Mouse (Mus musculus): ENCODE measurements around the gene Drosha. TPM values are rescaled to one million over a fixed set of nuclear protein-coding genes. Genes with fewer than 3 reads are reported as not detected.

The Drosha gene
- total RNA-seq, 2 experiments from 2014 or later, result 29.8 to 31.0 TPM

DNA sequence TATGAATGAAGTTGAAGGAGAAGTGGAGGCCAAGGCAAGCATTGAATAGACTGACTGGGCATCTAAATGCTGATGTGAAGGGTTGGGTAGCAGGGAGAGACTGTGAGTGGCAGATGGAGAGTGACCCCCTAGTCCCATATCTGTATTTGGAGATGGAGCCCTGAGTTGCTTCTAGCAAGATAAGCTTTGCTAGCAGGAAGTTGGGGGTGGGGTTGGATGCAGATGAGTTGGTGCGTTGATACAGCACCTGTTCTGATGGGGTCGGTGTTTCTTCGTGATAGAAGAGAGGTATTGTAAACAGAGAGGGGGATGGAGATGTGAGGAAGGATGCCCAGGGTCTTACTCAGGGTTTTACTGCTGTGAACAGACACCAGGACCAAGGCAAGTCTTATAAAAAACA lies 5.3 kb downstream of the Drosha start:
- DNase-seq, result no peak

DNA sequence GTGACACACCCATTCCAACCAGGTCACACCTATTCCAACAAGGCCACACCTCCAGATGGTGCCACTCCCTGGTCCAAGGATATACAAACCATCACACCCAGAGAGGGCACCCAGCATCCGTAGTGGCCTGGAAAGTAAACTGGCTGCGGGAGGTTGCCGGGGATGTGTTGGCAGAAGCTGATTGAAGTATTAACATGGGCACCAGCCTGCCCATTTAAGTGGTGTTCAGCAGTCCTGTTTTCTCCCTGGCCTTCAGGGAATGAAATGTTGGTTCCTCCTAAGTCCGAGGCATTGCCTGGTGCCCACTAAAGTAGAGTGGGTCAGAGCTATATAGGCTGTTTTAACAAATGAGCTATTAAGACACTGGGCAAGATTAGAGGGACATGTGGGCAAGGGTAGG lies 8.0 kb downstream of the Drosha start:
- no peak for DNase-seq

DNA sequence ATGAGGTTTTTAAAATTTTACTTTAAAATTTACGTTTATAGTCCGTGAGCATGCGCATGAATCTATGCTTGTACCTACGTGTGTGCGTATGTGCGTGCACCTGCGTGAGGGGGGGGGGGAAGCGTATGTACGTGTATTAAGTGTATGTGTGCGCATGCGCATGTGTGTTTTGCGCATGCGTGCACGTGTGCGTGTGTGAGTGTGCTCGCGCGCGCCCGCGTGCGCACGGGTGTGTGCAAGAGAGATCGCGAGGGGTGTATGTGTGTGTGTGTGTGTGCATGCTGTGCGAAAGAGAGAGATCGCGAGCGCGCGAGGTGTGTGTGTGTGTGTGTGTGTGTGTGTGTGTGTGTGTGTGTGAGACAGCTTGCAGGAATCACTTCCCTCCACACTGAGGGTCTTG lies 8.8 kb downstream of the Drosha start:
- DNase-seq, result no peak

DNA sequence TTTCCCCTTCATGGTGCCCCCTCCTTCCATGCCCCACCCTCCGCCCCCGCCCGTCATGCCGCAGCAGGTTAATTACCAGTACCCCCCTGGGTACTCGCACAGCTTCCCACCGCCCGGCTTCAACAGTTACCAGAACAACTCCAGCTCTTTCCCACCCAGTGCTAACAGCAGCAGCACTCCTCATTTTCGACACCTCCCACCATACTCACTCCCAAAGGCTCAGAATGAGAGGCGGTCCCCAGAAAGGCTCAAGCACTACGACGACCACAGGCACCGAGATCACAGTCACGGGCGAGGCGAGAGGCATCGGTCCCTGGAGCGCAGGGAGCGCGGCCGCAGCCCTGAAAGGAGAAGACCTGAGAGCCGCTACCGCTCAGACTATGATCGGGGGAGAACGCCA lies 9.6 kb downstream of the Drosha start:
- DNase-seq, result no peak

DNA sequence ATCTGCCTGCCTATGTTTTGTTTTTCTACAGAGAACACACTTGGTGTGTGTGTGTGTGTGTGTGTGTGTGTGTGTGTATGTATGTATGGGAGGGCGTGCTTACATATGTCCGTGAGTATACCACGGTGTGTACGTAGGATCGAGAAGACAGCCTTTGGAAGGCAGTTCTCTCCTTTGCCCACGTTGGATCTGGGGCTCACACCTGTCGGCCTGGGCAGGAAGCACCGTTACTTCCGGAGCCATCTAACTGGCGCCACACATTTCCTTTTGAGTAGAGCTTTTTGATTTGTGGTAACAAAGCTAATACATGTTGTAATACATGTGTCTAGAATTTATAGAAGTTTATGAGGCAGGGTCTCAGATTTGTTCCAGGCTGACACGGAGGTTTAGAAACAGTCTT lies 16.1 kb downstream of the Drosha start:
- no peak for DNase-seq

DNA sequence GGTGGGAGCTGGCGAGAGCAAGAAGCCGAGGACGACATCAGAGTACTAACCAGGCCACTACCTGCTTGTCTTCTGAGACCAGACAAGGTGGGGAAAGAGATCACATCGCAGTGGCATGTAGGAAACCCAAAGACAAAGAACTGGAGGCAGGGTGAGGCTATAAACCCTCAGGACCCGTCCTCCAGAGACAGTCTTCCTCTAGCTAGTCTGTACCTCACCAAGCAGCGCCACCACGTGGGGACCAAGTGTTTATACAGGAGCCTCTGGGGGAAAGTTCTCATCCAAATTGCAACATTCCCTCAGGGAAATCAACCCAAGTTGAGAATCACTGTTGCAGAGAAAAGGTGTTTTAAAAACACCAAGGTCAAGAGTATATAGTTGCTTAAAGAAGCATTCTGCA lies 18.2 kb downstream of the Drosha start:
- DNase-seq, result no peak

DNA sequence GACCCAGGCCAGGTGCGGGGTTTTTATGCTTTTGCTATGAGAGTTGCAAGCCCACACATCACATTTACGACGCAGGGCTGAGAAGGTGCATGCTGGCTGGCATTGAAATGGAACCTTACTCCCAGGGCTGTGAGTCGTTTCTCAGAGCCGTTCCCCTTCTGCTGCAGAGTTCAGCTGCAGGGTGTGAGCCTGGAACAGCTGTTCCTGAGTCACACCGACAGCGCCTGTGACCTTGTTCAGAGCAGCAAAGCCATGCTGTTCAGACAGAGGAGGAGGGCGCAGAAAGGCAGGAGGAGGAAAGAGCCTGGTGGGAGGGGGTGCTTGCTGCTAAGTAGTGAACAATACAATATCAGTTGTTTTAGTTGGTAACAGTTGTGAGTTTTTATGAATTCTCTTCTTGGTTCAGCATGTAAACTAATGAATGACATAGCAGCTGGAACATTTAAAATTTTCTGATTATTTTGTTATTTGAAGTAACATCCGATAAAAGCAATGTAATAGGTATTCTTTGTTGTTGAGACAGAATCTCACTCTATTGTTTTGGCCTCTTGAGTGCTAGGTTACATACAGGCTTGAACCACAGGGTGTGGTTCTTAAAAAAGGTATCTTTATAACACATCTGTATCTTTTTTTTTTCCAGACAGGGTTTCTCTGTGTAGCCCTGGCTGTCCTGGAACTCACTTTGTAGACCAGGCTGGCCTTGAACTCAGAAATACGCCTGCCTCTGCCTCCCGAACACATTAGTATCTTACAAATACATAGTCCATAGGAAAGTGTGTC lies 23.8 kb downstream of the Drosha start:
- DNase-seq, result no peak

DNA sequence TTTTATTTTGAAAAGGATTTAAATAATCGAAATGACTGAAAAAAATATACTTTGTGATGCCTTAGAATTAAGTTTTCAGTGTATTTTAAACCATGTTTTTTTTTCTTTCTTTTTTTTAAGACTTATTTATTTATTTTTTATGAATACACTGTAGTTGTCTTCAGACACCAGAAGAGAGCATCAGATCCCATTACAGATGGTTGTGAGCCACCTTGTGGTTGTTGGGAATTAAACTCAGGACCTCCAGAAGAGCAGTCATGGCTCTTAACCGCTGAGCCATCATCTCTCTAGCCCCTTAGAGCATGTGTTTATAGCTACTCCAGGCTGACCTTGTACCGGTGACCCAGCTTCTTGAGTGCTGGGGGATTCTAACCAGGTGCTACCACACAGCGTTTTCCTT lies 24.8 kb downstream of the Drosha start:
- no peak for DNase-seq

DNA sequence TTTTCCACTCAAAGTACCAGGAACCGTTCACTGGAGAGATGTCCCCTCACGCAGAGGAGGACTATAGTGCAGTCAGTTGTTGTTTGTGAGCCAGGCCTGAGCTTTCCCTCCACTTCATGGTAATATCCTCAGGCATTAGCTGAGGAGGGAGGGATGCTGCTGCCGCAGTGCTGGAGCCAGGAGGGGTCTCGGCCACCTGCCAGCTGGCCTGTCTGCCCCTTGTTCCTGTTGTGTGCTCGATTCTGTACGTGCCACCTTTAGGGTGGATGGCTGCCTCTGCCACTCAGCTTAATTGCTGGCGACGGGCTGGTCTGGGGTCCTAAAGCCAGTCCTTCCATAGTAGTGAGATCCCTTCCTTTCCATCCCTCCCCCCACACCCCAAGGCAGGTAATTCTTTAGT lies 28.9 kb downstream of the Drosha start:
- no peak for DNase-seq

DNA sequence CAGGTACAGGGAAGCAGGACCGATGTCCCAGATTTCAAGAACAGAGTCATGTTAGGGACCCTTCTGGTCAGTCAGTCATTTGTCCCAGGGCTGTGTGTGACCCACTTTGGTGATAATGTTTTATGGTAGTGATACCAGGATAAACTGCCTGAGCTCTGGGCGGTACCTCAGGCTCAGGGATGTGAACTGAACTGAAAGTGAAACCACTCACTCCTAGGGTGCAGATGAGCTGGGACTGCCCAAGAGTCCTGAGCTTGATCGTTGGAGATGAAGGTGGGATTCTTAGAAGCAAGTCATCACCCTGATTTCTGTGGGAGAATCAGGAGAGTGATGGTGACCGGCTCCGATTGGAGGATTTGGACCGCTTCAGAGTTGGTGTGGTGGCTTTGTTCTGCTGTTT lies 32.2 kb downstream of the Drosha start:
- no peak for DNase-seq

DNA sequence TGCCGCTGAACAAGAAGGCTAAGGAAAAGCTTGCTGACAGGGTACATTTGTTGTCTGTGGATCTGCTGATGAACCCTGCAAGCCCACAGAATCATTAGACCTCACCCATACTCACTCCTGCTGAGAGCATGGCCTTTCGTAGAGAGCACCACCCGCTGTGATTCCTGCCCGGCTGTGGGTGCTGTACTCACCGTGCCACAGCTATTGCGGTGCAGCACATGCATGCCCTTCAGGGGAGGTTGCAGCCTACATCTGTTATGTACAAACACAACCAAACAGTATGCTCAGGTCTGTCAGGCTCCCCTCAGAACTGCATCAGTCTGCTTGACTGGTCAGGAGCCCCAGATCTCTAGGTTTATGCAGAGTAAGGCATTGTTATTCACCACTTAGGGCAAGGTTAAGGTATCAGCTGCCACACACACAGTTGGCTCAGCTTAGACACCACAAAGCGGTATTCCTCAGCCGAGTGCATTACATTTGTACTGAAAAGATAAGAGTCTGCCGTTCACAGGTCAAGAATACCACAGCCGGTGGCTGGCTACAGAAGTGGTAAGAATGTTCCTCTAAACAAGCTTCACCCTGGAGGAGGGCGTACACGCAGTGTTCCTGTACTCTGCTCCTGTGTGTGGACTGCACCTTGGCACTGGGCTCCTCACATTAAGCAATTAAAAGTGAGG lies 33.4 kb downstream of the Drosha start:
- no peak for DNase-seq

DNA sequence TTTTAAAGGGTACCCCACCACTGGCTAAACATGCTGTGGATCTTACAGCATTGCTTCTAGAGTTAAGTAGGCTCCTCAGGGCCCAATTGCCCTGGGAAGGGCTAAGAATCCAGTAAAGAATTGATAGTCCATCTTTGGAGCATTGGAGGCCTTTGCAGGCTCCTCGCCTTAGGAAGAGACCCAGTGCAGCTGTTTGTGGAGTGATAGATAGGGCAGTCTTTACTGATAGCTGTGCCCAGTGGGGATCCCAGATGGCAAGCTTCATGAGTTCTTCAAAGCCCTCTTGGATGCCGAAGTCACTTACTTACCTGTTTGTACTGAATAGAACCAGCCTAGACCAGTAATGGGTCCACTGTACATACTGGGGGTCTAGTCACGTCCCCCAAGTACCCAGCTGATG lies 34.0 kb downstream of the Drosha start:
- no peak for DNase-seq

DNA sequence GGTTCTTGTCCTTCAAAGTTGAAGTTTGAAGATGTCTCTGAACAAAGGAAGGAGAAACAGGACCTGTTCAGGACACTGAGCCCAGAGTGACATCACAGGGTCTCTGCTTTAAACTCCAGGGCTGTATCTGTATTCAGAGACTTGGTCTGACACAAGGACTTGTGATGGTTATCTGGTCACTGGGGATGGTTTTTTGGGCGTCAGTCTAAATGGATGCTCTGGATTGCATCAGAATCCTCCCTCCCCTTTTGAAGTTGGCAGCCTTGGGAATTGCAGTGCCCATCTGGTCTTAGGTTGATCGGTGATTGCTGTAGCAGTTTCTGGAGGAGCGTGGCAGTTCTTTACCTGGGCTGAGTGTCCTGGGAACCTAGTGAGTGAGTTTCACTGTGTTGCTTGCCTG lies 37.4 kb downstream of the Drosha start:
- no peak for DNase-seq

DNA sequence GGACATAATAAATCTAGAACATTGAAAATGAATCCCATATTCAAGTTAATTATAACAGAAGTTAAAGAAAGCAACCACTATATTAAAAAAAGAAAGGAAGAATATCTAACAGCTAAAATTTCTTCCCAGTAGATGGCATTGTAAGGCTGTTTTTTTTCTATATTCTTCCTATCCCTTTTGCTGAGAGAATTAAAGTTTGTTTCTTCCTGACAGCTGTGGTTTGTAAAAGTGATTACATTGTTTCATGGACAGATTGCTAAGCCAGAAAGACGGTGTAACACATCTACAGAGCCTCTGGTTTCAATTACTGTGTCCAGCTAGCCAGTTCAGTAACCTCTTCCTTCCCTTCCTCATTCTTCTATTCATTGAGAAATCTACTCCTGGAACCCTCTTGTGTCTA lies 39.1 kb downstream of the Drosha start:
- DNase-seq, result no peak

DNA sequence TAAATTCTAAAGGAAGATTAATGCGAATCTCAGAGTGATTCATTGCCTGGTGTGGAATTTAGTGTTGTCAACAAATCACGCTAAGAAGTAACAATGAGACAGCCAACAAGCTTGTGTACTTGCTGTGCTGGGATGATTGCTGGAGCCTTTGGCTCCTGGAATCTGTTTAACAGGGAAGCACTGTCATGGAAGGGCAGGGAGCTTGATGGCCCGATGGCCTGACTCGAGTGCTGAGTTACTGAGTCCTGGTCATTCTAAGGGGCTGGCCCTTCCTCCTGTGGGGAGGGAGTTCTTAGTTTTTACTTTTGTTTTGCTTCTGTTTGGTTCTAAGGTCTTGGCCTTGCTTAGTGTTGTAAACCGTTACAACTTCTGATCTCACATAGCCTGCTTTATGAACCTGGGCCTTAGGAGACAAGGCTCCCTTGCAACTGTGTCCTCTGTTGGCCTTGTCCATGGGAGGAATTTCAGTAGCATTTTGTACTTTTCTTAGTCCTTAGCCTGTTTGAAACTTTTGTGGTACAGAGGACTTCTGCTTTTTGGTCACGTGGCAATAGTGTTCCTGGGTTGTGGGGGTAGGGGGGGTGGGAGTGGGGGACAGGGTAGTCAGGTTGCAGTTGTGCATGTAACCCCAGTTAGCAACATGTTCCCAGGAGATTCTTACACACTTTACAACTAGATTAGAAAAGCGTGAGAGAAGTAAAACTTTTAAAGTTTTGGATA lies 41.1 kb downstream of the Drosha start:
- DNase-seq, result no peak

DNA sequence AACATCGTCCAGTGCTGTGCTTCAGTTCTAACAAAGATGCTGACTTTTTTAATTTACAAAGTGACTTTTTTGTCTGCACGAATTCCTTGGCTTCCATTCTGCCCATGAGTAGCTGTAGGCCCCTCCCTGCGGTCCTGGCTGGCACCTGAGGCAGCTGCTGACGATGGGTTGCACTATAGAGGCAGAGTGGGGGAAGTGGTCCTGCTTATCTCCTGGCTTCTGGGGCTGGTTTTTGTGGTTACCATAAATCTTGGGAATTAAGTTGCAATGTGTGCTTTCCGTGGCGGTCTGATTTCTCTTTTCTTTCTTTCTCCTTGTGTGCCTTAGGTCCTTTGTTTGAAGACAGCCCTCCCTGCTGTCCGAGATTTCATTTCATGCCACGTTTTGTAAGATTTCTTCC lies 42.7 kb downstream of the Drosha start:
- no peak for DNase-seq

DNA sequence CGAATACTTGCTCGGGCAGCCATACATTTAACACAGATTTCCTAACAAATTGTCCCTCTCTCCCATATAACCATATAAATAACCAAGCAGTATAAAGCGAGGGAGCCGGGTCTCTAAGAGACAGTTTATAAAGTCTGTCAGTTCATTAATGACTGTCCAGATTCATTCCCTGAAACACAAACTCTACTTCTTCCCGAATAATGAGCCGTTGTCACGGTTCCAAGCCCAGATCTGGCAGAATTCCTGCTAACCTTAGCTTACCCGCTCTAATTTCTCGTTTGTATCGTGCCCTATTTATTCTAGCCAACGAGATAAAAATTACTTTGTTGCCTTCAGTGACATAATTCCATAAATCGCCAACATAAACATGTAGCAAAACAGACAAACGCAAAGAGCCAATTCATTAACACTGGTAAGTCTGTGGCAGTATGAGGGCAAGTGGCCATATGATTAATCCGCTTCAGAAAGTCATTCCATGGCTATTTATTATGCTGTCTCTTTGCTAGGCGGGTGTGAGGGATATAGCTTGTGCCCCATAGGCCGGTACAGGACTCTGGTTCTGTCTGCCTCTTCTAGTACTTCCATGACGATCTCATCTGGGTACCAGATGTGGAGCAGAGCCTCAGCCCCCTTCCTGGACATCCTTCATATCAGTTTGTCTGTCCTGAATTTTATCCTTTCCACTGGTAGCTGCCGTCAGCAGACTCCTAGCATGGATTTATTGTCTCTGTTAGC lies 51.0 kb downstream of the Drosha start:
- no peak for DNase-seq

DNA sequence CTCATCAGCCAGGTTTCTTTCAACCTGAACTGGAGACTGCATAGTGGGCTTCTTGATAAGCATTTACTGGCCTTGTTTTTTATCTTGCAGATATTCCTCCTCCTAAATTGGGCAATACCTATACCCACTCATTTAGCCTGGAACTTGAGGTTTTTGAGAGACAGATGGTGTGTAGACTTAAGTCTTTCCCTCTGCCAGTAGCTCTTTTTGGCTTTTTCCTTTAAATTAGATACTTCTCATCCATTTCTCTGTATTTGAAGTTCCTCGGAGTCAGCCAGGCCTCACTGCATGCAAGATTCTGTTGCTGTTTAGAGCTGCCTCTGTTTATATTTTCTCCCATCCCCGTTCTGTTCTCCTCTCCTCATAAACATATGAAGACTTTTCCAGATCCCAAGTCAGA lies 51.7 kb downstream of the Drosha start:
- no peak for DNase-seq

DNA sequence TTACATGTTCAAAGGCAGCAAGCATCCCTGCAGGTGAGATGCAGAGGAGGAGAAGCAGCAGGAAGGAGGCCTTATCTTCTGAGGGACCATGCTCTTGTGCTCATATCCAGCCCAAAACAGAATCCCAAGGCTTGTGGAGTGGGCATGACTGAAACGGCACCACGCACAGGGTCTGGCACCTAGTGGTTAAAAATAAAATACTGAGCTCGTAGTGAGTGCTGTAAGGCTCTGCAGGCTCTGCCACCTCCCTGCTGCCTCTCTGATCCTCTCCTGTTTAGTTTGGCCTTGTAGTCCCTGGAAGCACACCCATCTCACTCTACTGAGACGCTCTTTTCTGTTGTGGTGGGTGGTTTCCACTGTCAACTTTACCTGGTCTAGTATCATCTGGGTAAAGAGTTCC lies 52.3 kb downstream of the Drosha start:
- DNase-seq, result no peak

DNA sequence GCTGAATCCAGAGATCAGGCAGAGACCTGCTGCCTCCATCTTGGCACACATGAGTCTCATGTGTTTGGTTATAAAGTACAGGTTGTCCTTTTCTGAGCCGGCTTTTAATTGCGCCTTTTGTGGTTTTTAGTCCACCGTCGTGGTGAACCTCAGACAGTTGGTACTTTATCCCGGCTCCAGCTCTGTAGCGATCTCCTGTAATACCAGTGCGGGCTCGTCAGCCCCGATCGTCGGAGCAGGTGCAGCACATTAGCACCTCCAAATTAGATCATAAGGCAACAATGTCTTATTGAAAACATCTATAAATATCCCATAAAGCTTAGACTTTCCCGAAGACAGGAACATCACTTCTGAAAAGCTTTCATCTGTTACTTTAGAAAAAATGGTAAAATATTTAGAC lies 53.3 kb downstream of the Drosha start:
- DNase-seq, result no peak

DNA sequence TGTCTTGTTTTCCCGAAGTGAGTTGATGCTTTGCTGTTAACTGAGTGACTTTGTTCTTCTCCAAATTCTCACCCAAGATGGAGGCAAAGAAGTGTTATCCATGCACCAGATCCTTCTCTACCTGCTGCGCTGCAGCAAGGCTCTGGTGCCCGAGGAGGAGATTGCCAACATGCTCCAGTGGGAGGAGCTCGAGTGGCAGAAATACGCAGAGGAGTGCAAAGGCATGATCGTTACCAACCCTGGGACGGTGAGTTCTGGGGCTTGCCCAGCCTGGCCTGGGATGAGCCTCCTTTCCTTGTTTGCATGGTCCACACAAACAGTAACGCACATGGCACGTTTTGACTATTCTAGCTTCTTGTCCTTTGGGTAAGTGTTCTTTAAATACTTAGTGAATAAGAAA lies 54.0 kb downstream of the Drosha start:
- DNase-seq, result no peak

DNA sequence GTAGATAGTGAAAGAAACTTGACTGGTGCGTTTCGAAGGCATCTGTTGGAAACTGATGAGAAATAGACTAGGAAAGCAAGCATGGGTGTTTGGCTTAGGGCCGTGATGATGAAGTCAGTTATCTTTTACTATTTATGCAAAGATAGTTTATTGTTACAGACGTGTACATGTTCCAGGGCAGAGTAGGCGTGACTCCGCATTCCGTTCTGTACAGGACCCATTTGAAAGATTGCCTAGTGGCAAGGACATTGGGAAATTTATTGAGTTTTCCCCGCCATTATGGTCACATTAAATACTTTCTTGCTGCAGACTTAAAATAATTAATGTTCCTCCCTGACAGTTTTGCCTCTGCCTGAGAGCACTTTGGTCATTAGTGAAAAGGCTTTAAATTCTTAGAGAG lies 55.3 kb downstream of the Drosha start:
- DNase-seq, result no peak

DNA sequence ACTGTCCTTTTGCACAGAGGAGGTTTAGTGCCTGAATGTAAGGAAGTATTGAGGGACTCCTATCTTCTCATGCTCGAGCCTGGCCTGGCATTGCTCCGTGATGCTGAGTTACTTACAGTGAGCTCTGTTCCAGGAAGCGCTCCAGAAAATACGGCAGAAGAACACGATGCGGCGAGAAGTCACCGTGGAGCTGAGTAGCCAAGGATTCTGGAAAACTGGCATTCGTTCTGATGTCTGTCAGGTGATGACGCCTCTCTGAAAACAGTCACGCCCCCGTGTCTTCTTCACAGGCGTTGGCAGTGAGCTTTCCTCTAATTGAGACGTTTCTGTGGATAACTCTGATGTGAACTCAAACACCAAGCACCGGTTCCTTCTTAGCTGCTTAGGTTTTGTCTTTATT lies 60.2 kb downstream of the Drosha start:
- no peak for DNase-seq
